Mouse (Mus musculus) lung, postnatal 36 days (tissue): ENCODE results near the gene Efna5.

Experiments used
- DNase-seq: peaks from one replicate; pipeline ENCODE4 v3.0.0; 2022; ENCODE audit warnings: mixed read lengths

Efna5 gene

DNA sequence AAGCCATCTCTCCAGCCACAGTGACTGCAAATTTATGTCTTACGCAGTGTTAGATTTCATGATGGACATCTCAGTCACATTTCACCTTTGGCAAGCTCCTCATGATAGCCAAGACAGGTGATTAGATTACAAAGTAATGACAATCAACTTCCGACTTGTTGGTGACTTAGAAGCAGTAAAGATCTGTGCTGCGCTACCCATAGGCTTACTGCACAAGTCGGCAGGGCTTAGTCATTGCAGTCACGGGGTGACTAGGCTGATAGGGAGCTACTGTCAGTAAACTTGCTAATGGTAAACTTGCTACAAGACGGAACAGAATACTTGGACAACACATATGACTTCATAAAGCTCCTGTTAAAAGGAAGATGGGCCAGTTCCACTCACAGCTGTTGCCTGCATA is 136.9 kb downstream of the Efna5 start:
- no peak for DNase-seq

- no peak for DNase-seq
Observed at GRCm38 (mm10) chr17:62741702-62742101, 139.4 kb downstream of the Efna5 start.

- DNase-seq: no peak
Observed at GRCm38 (mm10) chr17:62741020-62741419, 140.1 kb downstream of the Efna5 start.

GRCm38 (mm10) chr17:62739993-62740392 is 141.1 kb downstream of the Efna5 start:
- no peak for DNase-seq

DNA sequence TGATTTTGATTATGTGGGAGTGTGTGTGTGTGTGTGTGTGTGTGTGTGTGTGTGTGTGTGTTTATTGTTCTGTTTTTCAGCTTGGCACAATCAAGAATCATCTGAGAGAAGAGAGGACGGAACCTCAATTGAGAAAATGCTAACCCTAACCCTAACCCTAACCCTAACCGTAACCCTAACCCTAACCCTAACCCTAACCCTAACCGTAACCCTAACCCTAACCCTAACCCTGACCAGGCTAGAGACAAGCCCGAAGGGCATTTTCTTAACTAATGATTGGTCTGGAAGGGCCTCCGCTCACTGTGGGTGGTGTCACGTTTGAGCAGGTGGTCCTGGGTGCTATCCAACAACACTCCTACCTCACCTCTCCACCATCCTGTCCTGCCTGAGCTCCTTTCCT is 143.7 kb downstream of the Efna5 start:
- no peak for DNase-seq

DNA sequence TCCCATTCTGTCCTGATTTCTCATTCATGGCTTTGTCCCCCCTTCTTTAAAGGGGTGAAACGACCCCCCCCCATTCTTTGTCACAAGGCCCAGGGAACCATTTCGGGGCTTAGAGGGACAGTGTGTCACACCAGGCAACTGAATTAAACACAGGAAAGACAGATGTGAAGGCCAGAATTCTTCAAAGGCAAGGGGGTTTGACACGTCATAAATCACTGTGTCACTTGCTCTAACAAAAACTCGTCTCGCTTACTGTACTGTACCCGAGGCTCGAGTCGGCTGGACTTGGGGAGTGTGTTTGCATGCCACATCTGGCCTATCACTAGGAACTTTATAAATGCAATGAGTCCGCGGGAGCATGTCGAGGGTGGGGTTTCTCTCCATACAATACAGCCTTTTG is 145.2 kb downstream of the Efna5 start:
- DNase-seq: no peak

DNA sequence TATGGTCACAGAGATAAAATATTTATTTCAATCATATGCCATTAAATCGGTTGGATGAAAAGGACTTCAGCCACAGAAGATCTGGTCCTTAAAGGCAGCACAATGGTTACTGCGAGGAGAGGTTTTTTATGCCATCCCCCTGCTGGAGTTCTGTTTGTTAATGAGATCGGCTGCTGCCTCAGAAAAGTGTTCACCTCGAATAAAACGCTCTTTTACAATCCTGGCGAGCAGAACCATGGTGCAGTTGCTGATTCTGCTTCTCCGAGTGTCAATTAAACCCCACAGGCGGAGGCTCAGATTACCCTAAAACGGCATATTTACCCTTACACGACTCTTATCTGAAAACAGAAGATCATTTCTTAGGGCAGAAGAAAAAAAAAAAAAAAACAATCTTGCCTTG is 146.2 kb downstream of the Efna5 start:
- no peak for DNase-seq

DNA sequence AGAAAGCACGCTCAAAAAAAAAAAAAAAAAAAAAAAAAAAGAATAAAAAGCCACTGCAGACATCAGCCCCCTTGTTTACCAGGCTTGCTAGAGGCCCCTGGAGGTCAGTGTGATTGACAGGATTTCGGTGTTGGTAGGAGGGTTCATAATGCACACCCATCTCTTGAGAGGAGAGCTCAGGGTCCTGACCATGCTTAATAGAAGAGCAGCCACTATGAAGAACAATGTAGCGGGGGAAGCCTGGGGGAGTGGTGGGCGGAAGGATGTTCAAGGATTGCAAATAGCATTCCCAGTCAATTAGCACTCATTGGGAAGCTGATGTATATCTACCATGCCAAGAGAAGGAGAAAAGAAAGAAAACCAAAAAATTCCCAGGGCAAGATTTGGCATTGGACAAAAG is 147.1 kb downstream of the Efna5 start:
- DNase-seq: no peak

- no peak for DNase-seq
Observed at GRCm38 (mm10) chr17:62729754-62730470, 151.2 kb downstream of the Efna5 start.

DNA sequence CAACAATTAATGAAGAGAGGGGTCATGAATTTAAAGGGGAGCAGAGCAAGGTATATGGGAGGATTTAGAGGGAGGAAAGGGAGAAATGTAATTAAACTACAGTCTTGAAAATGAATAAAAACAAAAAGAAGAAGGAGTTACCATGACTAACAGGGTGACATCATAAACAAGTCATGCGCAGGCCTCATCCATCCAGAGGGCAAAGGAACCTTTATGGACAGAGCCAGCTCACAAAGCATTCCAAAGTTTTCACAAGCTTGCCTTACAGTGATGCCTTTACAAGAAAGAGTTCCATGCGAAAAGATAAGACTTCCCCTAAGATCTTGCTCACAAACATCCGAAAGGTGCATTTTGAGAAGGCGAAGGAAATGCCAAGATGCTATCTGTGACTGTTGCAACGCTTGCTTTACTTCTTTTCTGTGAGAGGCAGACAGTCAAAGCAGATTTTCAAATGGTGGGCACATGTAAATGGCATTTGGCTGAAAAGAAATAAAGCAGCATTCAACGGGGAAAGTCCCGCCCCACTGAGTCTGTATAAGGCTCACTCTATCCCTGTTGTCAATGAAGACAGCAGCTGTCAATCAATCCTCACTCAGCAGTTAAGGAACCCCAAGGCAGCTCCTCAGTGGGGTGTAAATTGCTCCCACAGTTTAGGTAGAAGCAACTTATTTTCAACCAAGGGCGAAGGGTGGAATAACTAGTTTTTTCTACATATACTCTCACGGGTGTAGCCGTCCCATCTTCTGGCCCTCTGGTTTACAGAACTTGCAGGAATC is 152.8 kb downstream of the Efna5 start:
- no peak for DNase-seq

- DNase-seq: no peak
Observed at GRCm38 (mm10) chr17:62726102-62726501, 155.0 kb downstream of the Efna5 start.

DNA sequence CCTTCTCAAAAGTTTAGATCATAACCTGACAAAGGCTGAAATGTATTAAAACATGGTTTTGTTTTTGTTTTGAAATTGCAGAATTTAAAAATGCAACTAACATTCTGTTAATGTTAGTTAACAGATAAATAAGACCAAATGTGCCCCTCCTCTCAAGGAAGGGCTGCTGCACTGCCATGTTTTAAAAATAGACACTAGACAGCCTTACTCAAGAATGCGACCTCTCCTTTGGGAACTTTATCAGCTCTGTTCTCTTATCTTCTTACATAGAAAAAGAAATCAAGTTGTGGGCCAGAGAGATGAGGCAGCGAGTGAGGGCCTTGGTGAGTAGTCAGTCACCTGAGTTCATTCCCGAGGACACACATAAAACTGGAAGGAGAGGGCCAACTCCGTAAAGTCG is 158.2 kb downstream of the Efna5 start:
- DNase-seq: no peak

GRCm38 (mm10) chr17:62721595-62721994 is 159.5 kb downstream of the Efna5 start:
- DNase-seq: no peak

DNA sequence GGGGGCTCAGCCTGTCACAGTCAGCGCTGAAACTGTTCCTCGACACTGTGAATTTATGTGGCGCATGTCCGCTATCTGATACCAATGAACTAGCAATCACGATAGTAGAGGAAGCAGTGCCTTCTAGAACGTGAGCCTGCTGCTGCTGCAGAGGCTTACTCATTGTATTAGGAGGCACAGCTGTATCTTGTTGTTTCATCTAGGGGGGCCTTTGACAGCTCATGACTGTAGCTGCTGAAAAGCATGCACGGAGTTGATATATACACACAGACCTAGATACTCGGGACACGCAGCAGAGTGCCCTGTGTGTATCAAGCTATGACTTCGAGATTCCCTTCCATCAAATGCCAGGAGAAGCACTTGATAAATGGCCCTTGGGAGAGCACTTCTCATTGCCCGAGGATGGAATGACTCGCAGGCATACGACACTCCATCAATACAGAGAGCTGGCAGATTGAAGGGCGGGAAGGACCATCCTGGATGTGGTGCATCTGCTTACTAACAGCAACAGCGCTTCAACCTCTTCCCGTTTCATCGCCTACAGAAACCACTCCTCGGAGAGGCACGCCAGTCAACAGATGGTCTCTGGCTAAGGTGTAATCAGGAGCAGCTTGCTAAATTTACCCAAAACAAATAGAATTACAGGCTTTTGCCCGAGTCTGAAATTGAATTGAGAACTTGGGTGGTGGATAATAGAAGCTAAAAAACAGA is 160.2 kb downstream of the Efna5 start:
- no peak for DNase-seq

- no peak for DNase-seq
Observed at GRCm38 (mm10) chr17:62717426-62718131, 163.5 kb downstream of the Efna5 start.

- DNase-seq: peak; percentile 35
Observed at GRCm38 (mm10) chr17:62713455-62713854, 167.7 kb downstream of the Efna5 start.

DNA sequence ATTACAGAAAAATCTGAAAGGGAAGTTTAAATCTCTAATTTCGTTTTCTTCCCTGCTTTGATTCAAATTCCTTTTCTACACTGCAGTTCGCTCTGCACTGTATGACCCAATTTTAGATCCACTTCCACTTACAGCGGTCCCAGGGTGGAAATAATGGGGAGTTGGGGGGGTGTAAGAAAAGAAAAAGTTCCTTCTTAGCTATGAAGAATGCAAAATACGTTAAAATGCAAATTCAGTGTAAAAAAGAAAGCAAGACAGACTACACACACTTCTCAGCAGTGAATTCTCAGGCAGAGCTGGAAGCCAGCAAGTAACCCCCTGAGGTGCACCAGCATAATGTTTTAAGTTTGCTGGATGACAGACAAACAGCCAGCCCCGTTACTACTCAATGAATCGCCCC is 174.7 kb downstream of the Efna5 start:
- DNase-seq: no peak

DNA sequence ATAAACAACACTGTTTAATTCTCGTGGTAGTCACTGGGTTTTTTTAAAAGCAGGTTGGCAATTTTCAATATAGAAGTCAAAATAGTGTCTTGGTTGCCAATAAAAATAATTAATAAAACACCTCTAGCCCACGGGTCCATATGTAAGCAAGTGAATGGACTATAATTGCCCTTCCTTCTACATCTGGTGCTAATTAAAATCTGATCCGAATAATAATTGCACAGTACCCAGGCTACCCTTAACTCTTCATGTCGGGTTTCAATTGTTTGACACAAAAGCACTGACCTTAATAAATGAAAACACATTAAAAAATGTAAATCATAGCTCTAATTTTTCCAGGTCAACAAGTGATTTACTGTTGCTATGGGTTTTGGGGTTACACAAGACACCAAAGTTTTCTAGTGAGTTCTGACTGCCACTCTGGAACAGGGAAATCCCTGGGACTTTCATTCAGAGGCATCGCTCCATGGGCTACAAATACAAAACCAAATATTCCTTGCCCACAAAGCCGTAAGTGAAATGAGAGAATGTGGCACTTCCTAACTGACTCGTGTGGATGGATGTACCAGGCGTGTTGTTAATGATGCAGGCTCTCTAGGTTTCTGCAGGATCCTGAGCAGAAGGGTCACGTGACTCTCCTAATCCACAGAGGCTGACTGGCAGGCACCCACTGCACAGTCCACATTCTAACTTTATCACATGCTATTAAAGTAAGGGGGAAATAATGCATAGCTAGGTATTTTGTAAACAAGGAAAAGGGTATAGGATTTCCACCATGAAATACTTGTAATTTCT is 178.9 kb downstream of the Efna5 start:
- DNase-seq: no peak

GRCm38 (mm10) chr17:62700791-62701602 is 180.1 kb downstream of the Efna5 start:
- no peak for DNase-seq

- DNase-seq: no peak
Observed at GRCm38 (mm10) chr17:62694958-62695437, 186.1 kb downstream of the Efna5 start.

DNA sequence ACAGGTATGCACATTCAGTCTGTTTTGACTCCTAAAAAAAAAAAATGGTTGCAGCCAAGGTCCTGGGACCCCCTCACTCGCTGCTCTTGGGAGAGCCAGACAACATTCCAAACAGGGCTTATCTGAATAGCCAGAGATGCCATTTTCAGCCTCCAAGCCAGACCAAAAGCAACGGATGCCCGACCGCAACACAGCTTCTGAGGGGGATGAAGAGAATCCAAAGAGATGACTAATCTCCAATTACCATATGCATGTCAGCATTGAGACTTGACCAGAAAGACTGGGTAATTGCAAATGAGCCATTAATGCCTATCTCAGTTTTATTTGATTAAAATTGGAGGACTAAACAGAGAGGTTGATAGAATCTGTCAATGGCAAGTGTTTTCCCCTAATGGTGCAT is 188.9 kb downstream of the Efna5 start:
- no peak for DNase-seq
